Comparison of ENCODE assay signal across 24 mouse cellular contexts in the genomic region with DNA sequence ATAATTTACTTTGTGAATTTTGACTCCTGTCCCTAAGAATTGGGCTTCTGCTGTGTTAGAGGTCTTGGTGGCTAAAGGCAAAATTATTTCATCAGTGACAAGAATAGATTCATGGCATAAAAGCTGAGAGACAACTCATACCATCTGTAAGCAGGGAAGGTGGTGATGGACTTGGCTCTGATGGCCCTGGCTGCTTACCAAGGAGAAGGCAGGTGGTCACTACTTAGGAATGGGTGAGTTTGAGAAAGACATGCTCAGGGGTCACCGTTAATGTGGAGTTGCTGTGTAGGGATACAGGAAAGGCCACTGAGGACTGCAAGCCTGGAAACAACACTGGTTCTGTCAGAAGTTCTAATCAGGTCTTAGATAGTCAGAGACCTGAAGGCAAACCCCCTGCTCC.
"Had no signal": no experiment of that assay in that cellular context is flagged by ENCODE, and none has a peak within 500 bp of the region (broad histone marks: within the 10 kb centered on the region; RNA-seq: fewer than 3 reads in every experiment).

No protein-coding gene starts in this region.

- H3K36me3 ChIP-seq: kidney, embryonic 15.5 days; limb, embryonic 10.5 days; limb, embryonic 13.5 days; liver, embryonic 12.5 days; liver, embryonic 15.5 days; lung, embryonic 15.5 days; midbrain, embryonic 10.5 days; midbrain, embryonic 13.5 days; neural tube, embryonic 13.5 days; stomach, embryonic 15.5 days had no signal

- H3K27me3 ChIP-seq: kidney, embryonic 15.5 days; limb, embryonic 13.5 days; liver, embryonic 12.5 days; liver, embryonic 15.5 days; lung, embryonic 15.5 days; megakaryocyte, embryonic 14.5 days; midbrain, embryonic 13.5 days; neural tube, embryonic 13.5 days; stomach, embryonic 15.5 days had no signal

- H3K4me1 ChIP-seq: limb, embryonic 10.5 days; liver, embryonic 12.5 days; liver, embryonic 15.5 days; midbrain, embryonic 10.5 days; midbrain, embryonic 13.5 days; stomach, embryonic 15.5 days had no signal

- H3K4me2 ChIP-seq: kidney, embryonic 15.5 days; limb, embryonic 13.5 days; liver, embryonic 12.5 days; liver, embryonic 15.5 days; lung, embryonic 15.5 days; midbrain, embryonic 13.5 days; neural tube, embryonic 13.5 days; stomach, embryonic 15.5 days had no signal

- H3K9me3 ChIP-seq: kidney, embryonic 15.5 days; limb, embryonic 10.5 days; limb, embryonic 13.5 days; liver, embryonic 12.5 days; liver, embryonic 15.5 days; lung, embryonic 15.5 days; midbrain, embryonic 10.5 days; midbrain, embryonic 13.5 days; neural tube, embryonic 13.5 days; stomach, embryonic 15.5 days had no signal

- H3K27ac ChIP-seq: left cerebral cortex, adult 2 months; limb, embryonic 10.5 days; limb, embryonic 13.5 days; liver, embryonic 12.5 days; liver, embryonic 15.5 days; lung, embryonic 15.5 days; midbrain, embryonic 10.5 days; midbrain, embryonic 13.5 days; neural tube, embryonic 13.5 days; stomach, embryonic 15.5 days had no signal

- H3K9ac ChIP-seq: kidney, embryonic 15.5 days; limb, embryonic 13.5 days; liver, embryonic 12.5 days; liver, embryonic 15.5 days; lung, embryonic 15.5 days; midbrain, embryonic 13.5 days; neural tube, embryonic 13.5 days; stomach, embryonic 15.5 days had no signal

- ATAC-seq: liver, embryonic 12.5 days; midbrain, embryonic 13.5 days; midbrain, embryonic 16.5 days had no signal

- H3K4me3 ChIP-seq: kidney, embryonic 15.5 days; left cerebral cortex, adult 2 months; limb, embryonic 10.5 days; limb, embryonic 13.5 days; liver, embryonic 12.5 days; liver, embryonic 15.5 days; lung, embryonic 15.5 days; megakaryocyte, embryonic 14.5 days; midbrain, embryonic 10.5 days; midbrain, embryonic 13.5 days; myocyte; neural tube, embryonic 13.5 days; stomach, embryonic 15.5 days had no signal

- DNase-seq: kidney, postnatal 36 days; layer of hippocampus, postnatal 36 days; liver; lung, adult 18-20 months; lung, postnatal 10 days; lung, postnatal 36 days; retina, postnatal 1 day; right cerebral cortex, postnatal 25 days; spleen, adult 18-20 months; thymus, postnatal 25 days had no signal
